Mouse (Mus musculus) spleen, embryonic (tissue): Measurements from ENCODE around the gene Ppm1a.
"Not testable (repeated sequence)": the region's sequence is repeated elsewhere in the genome, so short reads cannot be mapped to it uniquely, and the experiment has no call there.

Experiments used
- CTCF ChIA-PET: fragments of 350-600 bp; sonication (Branson Sonifier 250); formaldehyde crosslinking; loops from one replicate; lab custom pipeline; 2022; lab: Charles Lee

Ppm1a gene

GRCm38 (mm10) chr12:72761230-72761648 lies 4.0 kb downstream of the Ppm1a start:
- CTCF ChIA-PET, result interaction anchor here (0.7 kb wide), 1 partner anchor 10 kb away, joined by 6 read pairs; no protein-coding TSS in a partner anchor

DNA sequence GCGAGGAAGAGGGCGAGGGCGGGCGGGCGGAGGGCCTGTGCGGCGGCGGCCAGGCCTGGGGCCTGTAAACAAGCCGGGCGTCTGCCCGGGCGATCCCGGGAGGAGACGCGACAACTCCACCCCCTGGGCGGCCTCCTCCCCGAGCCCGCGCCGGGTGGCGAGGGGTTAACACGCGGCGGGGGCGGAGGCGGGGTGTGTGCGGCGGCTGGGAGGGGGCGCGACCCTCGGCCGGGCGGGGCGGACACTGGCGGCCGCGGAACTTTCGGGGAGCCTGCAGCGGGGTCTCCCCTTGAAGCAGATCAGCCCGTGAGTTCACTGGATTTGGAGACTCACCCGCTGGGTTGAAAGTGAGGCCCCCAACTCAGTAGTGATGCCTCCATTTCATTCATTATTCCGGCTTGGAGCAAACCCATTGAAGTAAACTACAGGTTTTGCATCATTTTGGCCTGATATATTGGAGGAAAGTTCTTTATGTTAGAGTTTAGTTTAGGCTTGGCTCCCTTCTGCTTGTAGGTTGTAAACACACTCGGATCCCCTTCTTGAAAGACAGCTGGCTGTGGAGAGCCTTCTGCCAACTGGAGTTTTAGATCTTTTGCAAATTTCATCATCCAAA lies 4.5 kb downstream of the Ppm1a start:
- CTCF ChIA-PET, result no interaction called here

DNA sequence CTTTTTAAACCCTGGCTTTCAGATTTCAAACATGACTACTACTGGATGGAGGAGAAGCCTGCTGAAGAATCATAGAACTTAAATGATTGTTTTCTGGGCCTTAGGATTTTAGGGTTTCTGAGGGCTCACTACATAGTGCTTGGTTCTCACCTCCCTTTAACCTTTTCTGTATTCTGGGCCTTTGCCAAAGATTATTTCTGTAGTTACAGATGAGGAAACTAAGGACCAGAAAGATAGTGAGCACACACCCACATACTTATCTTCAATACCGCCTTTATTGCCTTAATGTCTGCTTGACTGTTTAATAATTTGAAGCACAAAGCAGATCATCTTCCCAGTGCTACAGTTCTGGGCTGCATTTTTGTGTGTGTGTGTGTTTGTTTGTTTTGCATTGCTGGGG lies 5.2 kb downstream of the Ppm1a start:
- CTCF ChIA-PET, result no interaction called here

DNA sequence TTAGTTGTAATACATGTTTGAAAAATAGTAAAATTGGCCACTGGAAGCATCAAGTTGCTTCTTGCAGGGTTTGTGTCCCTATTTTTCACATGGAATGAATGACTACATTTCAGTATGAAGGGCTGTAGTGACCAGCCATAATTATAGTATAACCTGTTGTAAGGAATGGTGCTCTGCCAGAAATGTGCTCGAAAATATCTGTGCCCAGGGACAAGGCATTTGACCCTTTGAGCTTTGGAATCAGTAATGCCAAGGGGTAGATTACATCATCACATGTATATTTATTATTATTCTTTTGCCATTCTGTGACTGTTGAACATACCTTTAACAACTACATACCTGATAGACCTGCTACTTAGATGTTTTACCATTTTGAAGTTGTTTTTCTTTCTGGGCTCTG lies 5.9 kb downstream of the Ppm1a start:
- CTCF ChIA-PET, result no interaction called here

- CTCF ChIA-PET, result interaction anchor here (0.5 kb wide), 1 partner anchor 685 kb away, joined by 5 read pairs; no protein-coding TSS in a partner anchor
These were observed 10.6 kb downstream of the Ppm1a start for GRCm38 (mm10) chr12:72767809-72768208.

DNA sequence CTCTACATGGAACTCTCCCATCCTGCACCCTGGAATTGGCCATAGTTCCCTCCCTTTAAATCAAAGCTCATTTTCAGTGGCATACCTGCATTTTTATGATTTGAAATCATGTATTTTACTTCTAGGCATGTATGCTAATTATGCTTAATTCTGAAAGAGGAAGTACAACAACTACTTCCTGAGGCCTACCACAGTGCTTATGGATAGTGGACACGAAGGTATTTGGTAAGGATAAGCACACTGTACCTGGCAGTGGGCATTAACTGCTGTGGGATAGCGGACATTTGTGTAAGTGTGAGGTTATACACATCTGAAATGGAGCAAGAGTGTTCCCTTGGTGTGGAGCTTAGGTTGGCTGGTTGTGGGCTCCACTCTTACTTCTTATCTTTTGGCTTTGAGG lies 11.0 kb downstream of the Ppm1a start:
- CTCF ChIA-PET, result interaction anchor here (0.5 kb wide), 1 partner anchor 685 kb away, joined by 5 read pairs; no protein-coding TSS in a partner anchor

DNA sequence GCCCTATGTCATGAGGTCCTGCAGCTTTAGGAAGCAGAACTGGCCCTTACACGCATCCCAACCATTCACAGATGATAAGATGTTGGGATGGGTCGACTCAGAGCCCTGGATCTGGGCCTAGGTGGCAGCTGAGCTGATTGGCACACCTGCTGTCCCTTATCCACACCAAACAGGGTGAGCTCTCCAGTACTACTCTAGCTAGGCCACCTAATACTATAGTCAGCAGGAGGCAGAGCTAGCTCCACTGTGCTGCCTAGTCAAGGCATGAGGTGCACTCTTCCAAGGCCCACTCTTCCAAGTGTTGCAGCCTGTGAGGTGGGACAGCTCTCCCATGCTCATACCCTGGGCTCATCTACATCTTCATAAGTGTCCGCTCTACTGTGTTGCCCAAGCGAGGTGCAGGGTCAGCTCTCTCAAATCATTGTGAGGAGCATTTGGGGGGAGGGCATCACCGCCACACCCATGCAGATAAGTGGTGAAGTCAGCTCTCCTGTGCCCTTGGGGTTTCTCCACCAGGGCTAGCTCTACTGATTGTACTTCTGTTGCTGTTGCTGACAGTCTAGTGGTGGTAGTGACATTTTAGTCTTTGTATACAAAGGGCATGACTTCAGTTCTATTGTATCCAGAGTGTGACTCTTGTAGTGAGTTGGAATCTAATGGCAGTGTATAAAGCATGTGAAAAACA lies 12.4 kb downstream of the Ppm1a start:
- CTCF ChIA-PET, result no interaction called here

- CTCF ChIA-PET, result interaction anchor here (1.3 kb wide), 1 partner anchor 10 kb away, joined by 6 read pairs; no protein-coding TSS in a partner anchor
These were observed 13.9 kb downstream of the Ppm1a start for GRCm38 (mm10) chr12:72771153-72771552.

DNA sequence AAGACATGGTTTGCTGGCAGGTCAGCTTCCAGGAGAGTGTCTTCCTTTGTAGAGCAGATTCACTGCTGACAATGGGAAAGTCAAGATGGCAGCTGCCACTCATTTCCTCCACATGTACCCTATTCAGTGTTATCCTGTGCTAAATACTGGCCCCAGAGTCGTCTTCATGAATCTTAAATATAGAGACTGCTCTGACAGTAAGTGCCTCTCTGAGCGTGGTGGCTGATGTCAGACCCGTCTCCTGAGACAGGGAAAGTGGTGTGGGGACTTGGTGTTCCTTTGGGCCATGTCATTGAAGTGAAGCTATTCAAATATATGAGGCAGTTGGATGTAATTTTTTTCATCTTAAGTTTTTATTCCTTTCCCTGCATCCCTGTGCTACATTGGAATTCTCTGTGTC lies 14.5 kb downstream of the Ppm1a start:
- CTCF ChIA-PET, result interaction anchor here (0.7 to 1.3 kb wide), 2 partner anchors 11 to 22 kb away, joined by 3 to 6 read pairs; no protein-coding TSS in a partner anchor

GRCm38 (mm10) chr12:72773921-72774320 lies 16.7 kb downstream of the Ppm1a start:
- CTCF ChIA-PET, result no interaction called here

DNA sequence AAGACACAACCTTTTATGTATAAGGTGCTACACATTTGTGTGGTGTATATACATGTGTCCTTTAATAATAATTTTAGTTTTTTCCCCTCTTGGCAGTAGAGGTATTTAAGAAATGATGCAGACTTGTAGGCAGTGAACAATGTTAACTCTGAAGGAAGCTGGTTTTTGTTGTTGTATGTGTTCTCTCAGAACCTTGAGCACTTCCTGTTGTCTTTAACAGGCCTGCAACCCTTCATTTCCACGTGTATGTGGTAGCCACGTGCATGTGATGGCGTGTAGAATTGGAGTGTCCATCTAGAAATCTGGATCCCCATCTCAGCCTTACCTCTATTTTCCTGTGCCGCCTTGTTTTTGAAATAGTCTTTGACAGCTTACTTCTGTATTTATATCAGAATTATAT lies 20.0 kb downstream of the Ppm1a start:
- CTCF ChIA-PET, result no interaction called here

- CTCF ChIA-PET, result interaction anchor here (0.6 kb wide), 1 partner anchor 26 kb away, joined by 3 read pairs; no protein-coding TSS in a partner anchor
These were observed 22.9 kb downstream of the Ppm1a start for GRCm38 (mm10) chr12:72780136-72780535.

GRCm38 (mm10) chr12:72782786-72783185 lies 25.5 kb downstream of the Ppm1a start:
- CTCF ChIA-PET, result not testable (repeated sequence)

DNA sequence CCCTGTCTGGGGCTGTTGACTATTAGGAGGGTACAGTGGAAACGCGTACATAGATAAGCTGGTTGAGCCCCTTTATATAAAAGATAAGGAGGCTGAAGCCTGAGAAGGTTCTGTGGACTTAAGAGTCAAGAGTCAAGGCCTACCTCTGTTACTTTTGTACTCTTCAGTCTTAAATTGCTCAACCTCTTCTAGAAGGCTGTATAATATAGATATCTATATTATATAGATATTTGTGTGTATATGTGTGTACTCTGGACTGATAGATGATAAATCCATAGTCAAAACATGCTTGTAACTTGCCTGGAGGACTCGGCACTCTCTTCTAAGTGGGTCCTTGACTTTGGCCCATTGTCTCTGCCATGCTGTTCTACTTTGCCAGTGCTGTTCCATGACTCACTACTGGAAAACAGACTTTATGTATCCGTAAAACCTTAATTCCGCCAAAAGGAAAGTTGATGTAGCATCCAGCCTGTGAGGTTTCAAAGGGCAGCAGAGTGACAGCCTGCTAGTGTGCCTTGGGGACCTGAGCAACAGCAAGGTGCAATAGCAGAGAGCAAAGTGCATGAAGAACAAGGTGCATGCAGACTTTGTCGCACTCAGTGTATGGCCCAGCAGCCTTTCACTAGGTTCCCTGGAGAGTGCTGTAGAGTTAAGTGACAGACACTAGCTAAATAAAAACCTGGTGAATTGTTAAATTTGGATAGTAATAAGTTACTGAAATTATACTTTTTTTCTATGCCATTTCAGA lies 28.1 kb downstream of the Ppm1a start:
- CTCF ChIA-PET, result no interaction called here

DNA sequence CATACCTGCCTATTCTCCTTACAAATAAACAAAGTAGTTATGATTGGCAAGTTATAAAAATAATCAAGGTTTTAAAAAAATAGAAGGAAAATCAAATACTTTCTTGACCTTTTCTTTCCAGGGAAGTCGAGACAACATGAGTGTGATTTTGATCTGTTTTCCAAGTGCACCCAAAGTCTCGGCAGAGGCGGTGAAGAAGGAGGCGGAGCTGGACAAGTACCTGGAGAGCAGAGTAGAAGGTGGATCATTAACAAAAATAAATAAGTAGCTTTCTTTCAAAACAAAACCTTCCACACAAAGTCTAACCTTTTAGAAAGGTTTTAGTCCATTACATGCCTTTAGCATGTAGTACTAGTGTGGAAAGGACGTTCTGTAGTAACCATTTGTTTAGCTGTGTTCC lies 29.3 kb downstream of the Ppm1a start:
- CTCF ChIA-PET, result interaction anchor here (0.7 kb wide), 1 partner anchor 11 kb away, joined by 7 read pairs; no protein-coding TSS in a partner anchor

DNA sequence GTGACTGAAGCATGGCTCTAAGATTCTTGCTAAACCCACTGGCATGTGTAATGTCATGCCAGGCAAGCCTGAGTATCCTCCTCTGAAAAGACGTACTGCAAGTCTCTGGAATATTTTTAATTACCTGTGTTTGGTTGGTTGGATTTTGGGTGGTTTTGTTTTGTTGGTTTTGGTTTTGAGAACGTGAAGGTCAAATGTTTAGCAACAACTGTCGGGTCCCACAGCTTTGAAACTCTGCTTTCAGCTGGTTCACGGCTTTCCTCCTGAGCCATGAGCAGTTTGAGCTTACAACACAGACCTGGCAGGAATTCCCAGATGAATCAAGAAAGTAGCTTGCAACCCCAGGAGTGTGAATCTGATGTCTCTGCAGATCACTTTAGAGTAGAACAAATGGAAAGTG lies 29.7 kb downstream of the Ppm1a start:
- CTCF ChIA-PET, result interaction anchor here (0.7 kb wide), 1 partner anchor 11 kb away, joined by 7 read pairs; no protein-coding TSS in a partner anchor

GRCm38 (mm10) chr12:72790538-72790937 lies 33.3 kb downstream of the Ppm1a start:
- CTCF ChIA-PET, result interaction anchor here (0.5 kb wide), 1 partner anchor 761 kb away, joined by 4 read pairs; no protein-coding TSS in a partner anchor

DNA sequence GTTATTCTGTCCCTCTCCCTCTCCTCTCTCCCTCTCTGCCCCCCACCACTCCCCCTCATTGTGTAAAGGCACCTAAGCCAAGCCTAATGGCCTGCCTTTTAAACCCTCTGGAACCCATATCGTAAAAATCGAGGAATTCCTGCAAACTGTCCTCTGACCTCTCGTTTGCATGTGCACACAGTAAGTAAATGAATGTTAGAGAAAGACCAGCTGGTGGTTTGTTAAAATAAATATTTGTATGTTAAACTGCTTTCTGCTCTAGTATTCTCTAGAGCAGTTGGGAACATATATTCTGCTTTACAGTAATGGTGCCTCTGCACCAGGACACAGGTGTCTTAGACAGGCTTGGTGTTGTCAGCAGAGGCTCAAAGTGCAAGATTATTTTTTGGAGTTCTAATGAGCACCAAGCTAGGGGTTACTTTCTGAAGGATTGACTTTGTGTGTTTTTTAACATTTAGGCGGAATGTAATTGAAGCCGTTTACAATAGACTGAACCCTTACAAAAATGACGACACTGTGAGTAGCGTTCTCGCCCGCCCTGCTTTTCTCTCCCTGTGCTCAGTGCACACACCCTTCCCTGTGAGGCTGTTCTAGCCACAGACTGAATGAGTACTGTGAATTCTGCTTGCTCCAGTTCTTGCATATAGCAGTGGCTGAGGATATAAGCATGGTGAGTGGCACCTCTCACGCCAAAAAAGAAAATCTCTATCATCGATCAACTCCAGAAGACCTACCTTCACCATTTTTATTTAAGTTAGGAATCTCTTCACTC lies 35.3 kb downstream of the Ppm1a start:
- CTCF ChIA-PET, result no interaction called here

DNA sequence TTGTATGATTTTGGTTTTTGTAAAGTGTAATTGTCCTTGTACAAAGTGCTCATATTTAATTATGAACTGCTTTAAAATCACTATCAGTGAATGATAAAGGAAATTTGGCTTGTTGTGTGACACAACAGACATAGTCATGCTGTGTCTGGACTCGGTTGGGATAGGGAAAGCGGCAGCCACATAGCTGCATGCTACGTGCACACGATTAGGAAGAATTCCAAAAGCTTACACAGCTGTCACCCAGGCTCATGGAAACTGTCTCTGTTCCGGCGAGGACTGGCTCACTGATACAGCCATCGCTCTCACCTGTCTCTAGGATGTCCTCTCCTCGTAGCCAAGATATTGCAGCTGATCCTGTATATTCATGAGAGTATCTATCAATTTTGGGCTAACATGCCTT lies 36.7 kb downstream of the Ppm1a start:
- CTCF ChIA-PET, result interaction anchor here (0.6 kb wide), 1 partner anchor 22 kb away, joined by 3 read pairs; no protein-coding TSS in a partner anchor

- CTCF ChIA-PET, result no interaction called here
These were observed 52.5 kb downstream of the Ppm1a start for GRCm38 (mm10) chr12:72809798-72810197.

- CTCF ChIA-PET, result no interaction called here
These were observed 54.3 kb downstream of the Ppm1a start for GRCm38 (mm10) chr12:72811588-72811987.
